Mouse (Mus musculus): ENCODE measurements around the gene Slc35b1. TPM values are rescaled to one million over a fixed set of nuclear protein-coding genes. Genes with fewer than 3 reads are reported as not detected.

The Slc35b1 gene
- polyA plus RNA-seq, 1 experiment, result 79.1 TPM

DNA sequence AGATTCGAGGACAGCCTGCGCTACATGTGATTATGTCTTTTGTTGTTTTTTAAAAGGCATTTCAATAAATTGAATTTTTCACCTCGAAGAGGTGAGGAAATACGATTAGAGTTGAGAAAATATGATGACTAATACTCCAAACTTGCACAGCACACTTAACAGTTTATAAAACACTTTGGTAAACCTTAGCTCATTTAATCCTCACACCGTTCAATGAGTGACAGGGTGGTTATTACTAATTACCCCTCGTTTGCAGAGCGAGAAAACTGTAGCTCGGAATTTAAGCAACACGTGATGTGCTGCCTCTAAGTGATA is 531 bp upstream of the Slc35b1 start:
- H3K79me3 ChIP-seq (ENCODE audit: low read depth), result peaks cover 16% of the 10 kb centered on the region
- TF ChIP-seq USF1 (IDR thresholded peaks at IDR 0.05; ENCODE audit: low read depth) (peak; percentile 76), CTCF (IDR thresholded peaks at IDR 0.05; ENCODE audit: control insufficient read depth, insufficient read depth, insufficient read length) (no peak), MYOD1 (IDR thresholded peaks at IDR 0.05; ENCODE audit: control insufficient read depth, insufficient read length, low read depth) (no peak), MYOG (IDR thresholded peaks at IDR 0.05; ENCODE audit: control insufficient read depth, extremely low read depth, insufficient read length) (no peak)
- peak overlapping the region; percentile 20 for H3ac ChIP-seq (ENCODE audit: control insufficient read depth, insufficient read length, low read depth)
- H3K36me3 ChIP-seq (ENCODE audit: control insufficient read depth, insufficient read depth), result peaks cover 27% of the 10 kb centered on the region
- no peaks in the 10 kb centered on the region for H3K27me3 ChIP-seq (ENCODE audit: control insufficient read depth, insufficient read depth, insufficient read length)
- peaks cover 31% of the 10 kb centered on the region for H3K79me2 ChIP-seq (ENCODE audit: control insufficient read depth, insufficient read depth)
- no peak overlapping the region for H3K4me3 ChIP-seq (ENCODE audit: insufficient read depth, poor library complexity, severe bottlenecking)

- H3K79me2 ChIP-seq (ENCODE audit: control insufficient read depth, insufficient read depth), result peaks cover 31% of the 10 kb centered on the region
- TF ChIP-seq FOSL1 (IDR thresholded peaks at IDR 0.05; ENCODE audit: insufficient read depth, low read length, poor library complexity, severe bottlenecking) (no peak), MYOG (IDR thresholded peaks at IDR 0.05; ENCODE audit: control insufficient read depth, extremely low read depth, insufficient read length) (no peak), MAX (IDR thresholded peaks at IDR 0.05) (no peak), USF1 (IDR thresholded peaks at IDR 0.05; ENCODE audit: low read depth) (no peak), CEBPB (IDR thresholded peaks at IDR 0.05; ENCODE audit: low read depth) (no peak), MYOD1 (IDR thresholded peaks at IDR 0.05; ENCODE audit: control insufficient read depth, insufficient read length, low read depth) (no peak)
- peaks cover 16% of the 10 kb centered on the region for H3K79me3 ChIP-seq (ENCODE audit: low read depth)
- no peaks in the 10 kb centered on the region for H3K27me3 ChIP-seq (ENCODE audit: control insufficient read depth, insufficient read depth, insufficient read length)
- peaks cover 37% of the 10 kb centered on the region for H3K36me3 ChIP-seq (ENCODE audit: control insufficient read depth, insufficient read depth)
- peak overlapping the region; percentile 87 for H3K4me3 ChIP-seq (ENCODE audit: insufficient read depth, poor library complexity, severe bottlenecking)
- peak overlapping the region; percentile 99 for H3ac ChIP-seq (ENCODE audit: control insufficient read depth, insufficient read length, low read depth)
Measured at GRCm38 (mm10) chr11:95384973-95385320, 455 bp downstream of the Slc35b1 start.

DNA sequence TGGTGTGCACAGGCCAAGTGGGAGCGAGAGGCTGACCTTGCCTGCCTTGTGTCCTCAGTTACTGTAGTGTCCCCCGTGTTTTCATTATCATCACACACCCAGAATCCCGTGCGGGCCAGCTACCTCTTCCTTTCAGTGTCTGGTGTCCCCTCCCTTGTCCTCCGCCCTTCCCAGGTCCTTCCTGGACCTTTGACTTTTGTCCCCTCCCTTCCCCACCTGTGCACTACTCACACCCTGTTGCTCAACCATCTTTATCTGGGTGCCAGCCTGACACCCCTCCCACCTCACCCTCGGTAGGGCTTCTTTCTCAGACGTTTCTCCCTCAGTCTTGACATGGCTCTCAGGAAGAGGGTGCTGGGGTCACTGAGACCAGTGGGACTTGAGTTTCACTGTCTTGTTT is 2.9 kb downstream of the Slc35b1 start:
- no peak overlapping the region for H3K4me3 ChIP-seq (ENCODE audit: insufficient read depth, poor library complexity, severe bottlenecking)
- peaks cover 16% of the 10 kb centered on the region for H3K79me3 ChIP-seq (ENCODE audit: low read depth)
- no peaks in the 10 kb centered on the region for H3K27me3 ChIP-seq (ENCODE audit: control insufficient read depth, insufficient read depth, insufficient read length)
- peaks cover 52% of the 10 kb centered on the region for H3K36me3 ChIP-seq (ENCODE audit: control insufficient read depth, insufficient read depth)
- no peak overlapping the region for H3ac ChIP-seq (ENCODE audit: control insufficient read depth, insufficient read length, low read depth)
- H3K79me2 ChIP-seq (ENCODE audit: control insufficient read depth, insufficient read depth), result peaks cover 31% of the 10 kb centered on the region
- no peak for TF ChIP-seq FOSL1 (IDR thresholded peaks at IDR 0.05; ENCODE audit: insufficient read depth, low read length, poor library complexity, severe bottlenecking)
- no peak for TF ChIP-seq MAX (IDR thresholded peaks at IDR 0.05)
- TF ChIP-seq MYOG (IDR thresholded peaks at IDR 0.05; ENCODE audit: control insufficient read depth, extremely low read depth, insufficient read length), result no peak
- no peak for TF ChIP-seq USF1 (IDR thresholded peaks at IDR 0.05; ENCODE audit: low read depth)
- no peak for TF ChIP-seq CEBPB (IDR thresholded peaks at IDR 0.05; ENCODE audit: low read depth)
- no peak for TF ChIP-seq MYOD1 (IDR thresholded peaks at IDR 0.05; ENCODE audit: control insufficient read depth, insufficient read length, low read depth)
- no peak for TF ChIP-seq CTCF (IDR thresholded peaks at IDR 0.05; ENCODE audit: control insufficient read depth, insufficient read depth, insufficient read length)

DNA sequence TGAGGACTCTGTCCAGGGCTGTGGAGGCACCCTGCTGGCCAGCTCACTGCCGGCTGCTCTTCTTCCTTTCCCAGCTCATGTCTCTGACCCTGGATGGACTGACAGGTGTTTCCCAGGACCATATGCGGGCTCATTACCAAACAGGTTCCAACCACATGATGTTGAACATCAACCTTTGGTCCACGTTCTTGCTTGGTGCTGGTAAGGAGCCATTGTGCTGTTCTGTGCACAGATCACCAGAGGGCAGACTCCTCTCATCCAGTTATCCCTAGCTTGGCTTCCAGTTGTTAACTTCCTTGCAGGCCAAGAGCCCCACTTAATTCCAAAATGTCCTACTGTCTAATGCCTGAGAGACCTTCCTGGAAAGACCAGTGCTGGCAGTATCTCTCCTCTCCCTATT is 4.5 kb downstream of the Slc35b1 start:
- H3K4me3 ChIP-seq (ENCODE audit: insufficient read depth, poor library complexity, severe bottlenecking), result no peak overlapping the region
- H3K79me3 ChIP-seq (ENCODE audit: low read depth), result peaks cover 16% of the 10 kb centered on the region
- no peak overlapping the region for H3ac ChIP-seq (ENCODE audit: control insufficient read depth, insufficient read length, low read depth)
- no peak for TF ChIP-seq MAX (IDR thresholded peaks at IDR 0.05)
- no peak for TF ChIP-seq MYOG (IDR thresholded peaks at IDR 0.05; ENCODE audit: control insufficient read depth, extremely low read depth, insufficient read length)
- no peak for TF ChIP-seq MYOD1 (IDR thresholded peaks at IDR 0.05; ENCODE audit: control insufficient read depth, insufficient read length, low read depth)
- no peak for TF ChIP-seq CTCF (IDR thresholded peaks at IDR 0.05; ENCODE audit: control insufficient read depth, insufficient read depth, insufficient read length)
- no peak for TF ChIP-seq FOSL1 (IDR thresholded peaks at IDR 0.05; ENCODE audit: insufficient read depth, low read length, poor library complexity, severe bottlenecking)
- TF ChIP-seq CEBPB (IDR thresholded peaks at IDR 0.05; ENCODE audit: low read depth), result no peak
- H3K27me3 ChIP-seq (ENCODE audit: control insufficient read depth, insufficient read depth, insufficient read length), result no peaks in the 10 kb centered on the region
- H3K79me2 ChIP-seq (ENCODE audit: control insufficient read depth, insufficient read depth), result peaks cover 31% of the 10 kb centered on the region
- H3K36me3 ChIP-seq (ENCODE audit: control insufficient read depth, insufficient read depth), result peaks cover 59% of the 10 kb centered on the region

GRCm38 (mm10) chr11:95390420-95390819 is 5.9 kb downstream of the Slc35b1 start:
- H3K79me2 ChIP-seq (ENCODE audit: control insufficient read depth, insufficient read depth), result peaks cover 23% of the 10 kb centered on the region
- no peaks in the 10 kb centered on the region for H3K27me3 ChIP-seq (ENCODE audit: control insufficient read depth, insufficient read depth, insufficient read length)
- peaks cover 59% of the 10 kb centered on the region for H3K36me3 ChIP-seq (ENCODE audit: control insufficient read depth, insufficient read depth)
- no peak for TF ChIP-seq FOSL1 (IDR thresholded peaks at IDR 0.05; ENCODE audit: insufficient read depth, low read length, poor library complexity, severe bottlenecking)
- TF ChIP-seq MAX (IDR thresholded peaks at IDR 0.05), result no peak
- no peak for TF ChIP-seq CTCF (IDR thresholded peaks at IDR 0.05; ENCODE audit: control insufficient read depth, insufficient read depth, insufficient read length)
- TF ChIP-seq CEBPB (IDR thresholded peaks at IDR 0.05; ENCODE audit: low read depth), result no peak
- no peak for TF ChIP-seq MYOD1 (IDR thresholded peaks at IDR 0.05; ENCODE audit: control insufficient read depth, insufficient read length, low read depth)
- TF ChIP-seq USF1 (IDR thresholded peaks at IDR 0.05; ENCODE audit: low read depth), result no peak
- TF ChIP-seq MYOG (IDR thresholded peaks at IDR 0.05; ENCODE audit: control insufficient read depth, extremely low read depth, insufficient read length), result no peak
- no peak overlapping the region for H3ac ChIP-seq (ENCODE audit: control insufficient read depth, insufficient read length, low read depth)
- peaks cover 11% of the 10 kb centered on the region for H3K79me3 ChIP-seq (ENCODE audit: low read depth)
- no peak overlapping the region for H3K4me3 ChIP-seq (ENCODE audit: insufficient read depth, poor library complexity, severe bottlenecking)

DNA sequence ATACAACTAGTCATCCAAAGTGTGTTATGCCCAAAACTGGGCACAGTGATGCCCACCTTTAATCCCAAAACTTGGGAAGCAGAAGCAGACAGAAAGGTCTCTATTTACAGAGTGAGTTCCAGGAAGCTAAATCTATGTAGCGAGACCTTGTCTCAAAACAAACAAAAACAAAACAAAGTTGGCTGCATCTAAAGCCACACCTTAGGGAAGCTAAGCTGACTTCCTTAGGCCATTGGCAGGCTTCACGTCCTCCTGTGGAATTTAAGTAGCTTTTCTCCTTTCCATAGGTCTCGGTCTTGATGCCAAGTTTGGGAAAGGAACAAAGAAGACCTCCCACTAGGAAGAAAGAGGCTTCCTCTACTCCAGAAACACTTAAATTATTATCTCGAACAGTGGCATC is 6.7 kb downstream of the Slc35b1 start:
- no peaks in the 10 kb centered on the region for H3K27me3 ChIP-seq (ENCODE audit: control insufficient read depth, insufficient read depth, insufficient read length)
- peaks cover 59% of the 10 kb centered on the region for H3K36me3 ChIP-seq (ENCODE audit: control insufficient read depth, insufficient read depth)
- no peak overlapping the region for H3ac ChIP-seq (ENCODE audit: control insufficient read depth, insufficient read length, low read depth)
- peaks cover 16% of the 10 kb centered on the region for H3K79me2 ChIP-seq (ENCODE audit: control insufficient read depth, insufficient read depth)
- no peak overlapping the region for H3K4me3 ChIP-seq (ENCODE audit: insufficient read depth, poor library complexity, severe bottlenecking)
- TF ChIP-seq CTCF (IDR thresholded peaks at IDR 0.05; ENCODE audit: control insufficient read depth, insufficient read depth, insufficient read length) (no peak), MAX (IDR thresholded peaks at IDR 0.05) (no peak), MYOG (IDR thresholded peaks at IDR 0.05; ENCODE audit: control insufficient read depth, extremely low read depth, insufficient read length) (no peak), USF1 (IDR thresholded peaks at IDR 0.05; ENCODE audit: low read depth) (no peak), FOSL1 (IDR thresholded peaks at IDR 0.05; ENCODE audit: insufficient read depth, low read length, poor library complexity, severe bottlenecking) (no peak), CEBPB (IDR thresholded peaks at IDR 0.05; ENCODE audit: low read depth) (no peak), MYOD1 (IDR thresholded peaks at IDR 0.05; ENCODE audit: control insufficient read depth, insufficient read length, low read depth) (no peak)
- peaks cover 4% of the 10 kb centered on the region for H3K79me3 ChIP-seq (ENCODE audit: low read depth)

All from C2C12 (cell line).